Mouse (Mus musculus): ENCODE data around the gene Dnah8. TPM values are rescaled to one million over a fixed set of nuclear protein-coding genes. Genes with fewer than 3 reads are reported as not detected.

Dnah8 gene
- polyA plus RNA-seq, 1 experiment from 2014 or later = 0.67 TPM

- 20% methylated on average over 5 of the region's 5 CpGs for WGBS
- H3K9ac ChIP-seq (ENCODE audit: low read length) = no peak overlapping the region
- H3K36me3 ChIP-seq (ENCODE audit: control insufficient read depth, insufficient read depth, low read length) = no peaks in the 10 kb centered on the region; the same call in 1 of the 2 replicates
- no peaks in the 10 kb centered on the region for H3K4me1 ChIP-seq (ENCODE audit: control insufficient read depth, insufficient read depth, low read length)
- no peaks in the 10 kb centered on the region for H3K27me3 ChIP-seq (ENCODE audit: control insufficient read depth, insufficient read depth, low read length)
- no peak overlapping the region for H3K4me3 ChIP-seq (ENCODE audit: low read depth, low read length)
- H3K27ac ChIP-seq (replicated peaks; ENCODE audit: low read depth, low read length) = no peak overlapping the region
- peak; percentile 76 for DNase-seq (ENCODE audit: low spot score)
- ATAC-seq (ENCODE audit: insufficient number of reproducible peaks, low FRiP score, low TSS enrichment, low read depth) = no peak
- no peaks in the 10 kb centered on the region for H3K9me3 ChIP-seq (ENCODE audit: control insufficient read depth, low read length)
- no peak overlapping the region for H3K4me2 ChIP-seq (ENCODE audit: low read depth, severe bottlenecking)
Observed at GRCm38 (mm10) chr17:30681604-30682003, 57.5 kb downstream of the Dnah8 start.

- Histone ChIP-seq H3K4me3 (ENCODE audit: low read depth, low read length) (no peak overlapping the region), H3K27ac (replicated peaks; ENCODE audit: low read depth, low read length) (no peak overlapping the region), H3K27me3 (ENCODE audit: control insufficient read depth, insufficient read depth, low read length) (no peaks in the 10 kb centered on the region), H3K4me1 (ENCODE audit: control insufficient read depth, insufficient read depth, low read length) (no peaks in the 10 kb centered on the region), H3K9ac (ENCODE audit: low read length) (no peak overlapping the region), H3K4me2 (ENCODE audit: low read depth, severe bottlenecking) (no peak overlapping the region), H3K36me3 (ENCODE audit: control insufficient read depth, insufficient read depth, low read length) (no peaks in the 10 kb centered on the region), H3K9me3 (ENCODE audit: control insufficient read depth, low read length) (no peaks in the 10 kb centered on the region)
- ATAC-seq (ENCODE audit: insufficient number of reproducible peaks, low FRiP score, low TSS enrichment, low read depth) (no peak), DNase-seq (ENCODE audit: low spot score) (no peak)
- 89% methylated on average over 8 of the region's 8 CpGs for WGBS
Observed at GRCm38 (mm10) chr17:30690181-30690580, 66.0 kb downstream of the Dnah8 start.

- H3K27me3 ChIP-seq (ENCODE audit: control insufficient read depth, insufficient read depth, low read length) = no peaks in the 10 kb centered on the region
- WGBS = 62% methylated on average over 2 of the region's 2 CpGs
- H3K4me2 ChIP-seq (ENCODE audit: low read depth, severe bottlenecking) = no peak overlapping the region
- H3K4me3 ChIP-seq (ENCODE audit: low read depth, low read length) = no peak overlapping the region
- H3K9ac ChIP-seq (ENCODE audit: low read length) = no peak overlapping the region
- H3K9me3 ChIP-seq (ENCODE audit: control insufficient read depth, low read length) = no peaks in the 10 kb centered on the region
- no peaks in the 10 kb centered on the region for H3K4me1 ChIP-seq (ENCODE audit: control insufficient read depth, insufficient read depth, low read length)
- H3K36me3 ChIP-seq (ENCODE audit: control insufficient read depth, insufficient read depth, low read length) = no peaks in the 10 kb centered on the region
- no peak overlapping the region for H3K27ac ChIP-seq (replicated peaks; ENCODE audit: low read depth, low read length)
- DNase-seq (ENCODE audit: low spot score) = no peak
- no peak for ATAC-seq (ENCODE audit: insufficient number of reproducible peaks, low FRiP score, low TSS enrichment, low read depth)
Observed at GRCm38 (mm10) chr17:30691481-30691880, 67.3 kb downstream of the Dnah8 start.

- no peak overlapping the region for H3K4me3 ChIP-seq (ENCODE audit: low read depth, low read length)
- H3K4me1 ChIP-seq (ENCODE audit: control insufficient read depth, insufficient read depth, low read length) = no peaks in the 10 kb centered on the region
- H3K4me2 ChIP-seq (ENCODE audit: low read depth, severe bottlenecking) = no peak overlapping the region
- no peak overlapping the region for H3K27ac ChIP-seq (replicated peaks; ENCODE audit: low read depth, low read length)
- no peak for DNase-seq (ENCODE audit: low spot score)
- no peaks in the 10 kb centered on the region for H3K36me3 ChIP-seq (ENCODE audit: control insufficient read depth, insufficient read depth, low read length)
- H3K27me3 ChIP-seq (ENCODE audit: control insufficient read depth, insufficient read depth, low read length) = no peaks in the 10 kb centered on the region
- no peak overlapping the region for H3K9ac ChIP-seq (ENCODE audit: low read length)
- H3K9me3 ChIP-seq (ENCODE audit: control insufficient read depth, low read length) = no peaks in the 10 kb centered on the region
- ATAC-seq (ENCODE audit: insufficient number of reproducible peaks, low FRiP score, low TSS enrichment, low read depth) = no peak
- WGBS = 83% methylated on average over 9 of the region's 9 CpGs
Observed at GRCm38 (mm10) chr17:30694281-30694680, 70.1 kb downstream of the Dnah8 start.

DNA sequence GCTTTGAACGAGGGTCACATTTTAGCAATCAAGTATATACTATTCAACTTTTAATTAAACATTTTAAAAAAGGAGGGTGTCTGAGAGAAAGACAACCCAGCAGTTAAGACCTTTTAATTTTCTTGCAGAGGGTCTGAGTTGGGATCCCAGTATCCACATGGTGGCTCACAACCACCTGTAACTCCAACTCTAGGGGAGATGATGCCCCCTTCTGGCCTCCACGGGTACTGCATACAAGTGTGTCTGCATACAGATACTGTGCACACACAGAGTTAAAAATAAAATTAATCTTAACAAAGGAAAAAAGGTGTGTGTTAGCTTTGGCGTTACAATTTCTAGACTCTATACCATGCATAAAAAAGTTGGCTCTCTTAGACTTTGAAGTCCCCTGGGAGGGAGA is 90.6 kb downstream of the Dnah8 start:
- DNase-seq (ENCODE audit: low spot score) (no peak), ATAC-seq (ENCODE audit: insufficient number of reproducible peaks, low FRiP score, low TSS enrichment, low read depth) (no peak)
- Histone ChIP-seq H3K27me3 (ENCODE audit: control insufficient read depth, insufficient read depth, low read length) (no peaks in the 10 kb centered on the region), H3K9me3 (ENCODE audit: control insufficient read depth, low read length) (no peaks in the 10 kb centered on the region), H3K27ac (replicated peaks; ENCODE audit: low read depth, low read length) (no peak overlapping the region), H3K4me3 (ENCODE audit: low read depth, low read length) (no peak overlapping the region), H3K36me3 (ENCODE audit: control insufficient read depth, insufficient read depth, low read length) (no peaks in the 10 kb centered on the region), H3K9ac (ENCODE audit: low read length) (no peak overlapping the region), H3K4me1 (ENCODE audit: control insufficient read depth, insufficient read depth, low read length) (no peaks in the 10 kb centered on the region), H3K4me2 (ENCODE audit: low read depth, severe bottlenecking) (no peak overlapping the region)
- WGBS = 77% methylated on average over 3 of the region's 3 CpGs

DNA sequence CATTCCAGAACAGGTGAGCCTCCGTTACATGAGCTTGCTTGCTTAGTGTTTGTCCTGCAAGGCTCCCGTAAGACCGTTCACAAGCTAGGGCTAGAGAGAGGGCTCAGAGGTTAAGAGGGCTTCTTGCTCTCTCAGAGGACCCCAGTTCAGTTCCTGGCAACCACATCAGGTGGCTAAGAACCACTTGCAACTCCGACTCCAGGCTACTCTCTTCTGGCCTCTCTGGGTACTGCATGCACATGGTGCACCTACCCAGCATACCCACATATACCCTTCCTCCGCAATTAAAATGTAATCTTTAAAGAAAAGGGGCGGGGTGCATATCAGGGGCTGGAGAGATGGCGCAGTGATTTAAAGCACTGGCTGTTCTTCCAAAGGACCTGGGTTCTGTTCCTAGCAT is 94.0 kb downstream of the Dnah8 start:
- ATAC-seq (ENCODE audit: insufficient number of reproducible peaks, low FRiP score, low TSS enrichment, low read depth) = no peak
- WGBS = 96% methylated on average over 7 of the region's 7 CpGs

GRCm38 (mm10) chr17:30719031-30719430 is 94.9 kb downstream of the Dnah8 start:
- Histone ChIP-seq H3K9me3 (ENCODE audit: control insufficient read depth, low read length) (no peaks in the 10 kb centered on the region), H3K4me2 (ENCODE audit: low read depth, severe bottlenecking) (no peak overlapping the region), H3K36me3 (ENCODE audit: control insufficient read depth, insufficient read depth, low read length) (no peaks in the 10 kb centered on the region), H3K27me3 (ENCODE audit: control insufficient read depth, insufficient read depth, low read length) (no peaks in the 10 kb centered on the region), H3K4me1 (ENCODE audit: control insufficient read depth, insufficient read depth, low read length) (no peaks in the 10 kb centered on the region), H3K27ac (replicated peaks; ENCODE audit: low read depth, low read length) (no peak overlapping the region), H3K4me3 (ENCODE audit: low read depth, low read length) (no peak overlapping the region), H3K9ac (ENCODE audit: low read length) (no peak overlapping the region)
- DNase-seq (ENCODE audit: low spot score) = no peak
- no peak for ATAC-seq (ENCODE audit: insufficient number of reproducible peaks, low FRiP score, low TSS enrichment, low read depth)
- WGBS = 80% methylated on average over 5 of the region's 5 CpGs

More for the DNA sequence above, 94.0 kb downstream of the Dnah8 start:
- H3K27me3 ChIP-seq (ENCODE audit: control insufficient read depth, insufficient read depth, low read length) = no peaks in the 10 kb centered on the region
- H3K9ac ChIP-seq (ENCODE audit: low read length) = no peak overlapping the region
- H3K9me3 ChIP-seq (ENCODE audit: control insufficient read depth, low read length) = no peaks in the 10 kb centered on the region
- no peak overlapping the region for H3K27ac ChIP-seq (replicated peaks; ENCODE audit: low read depth, low read length)
- H3K36me3 ChIP-seq (ENCODE audit: control insufficient read depth, insufficient read depth, low read length) = no peaks in the 10 kb centered on the region
- DNase-seq (ENCODE audit: low spot score) = no peak
- no peak overlapping the region for H3K4me3 ChIP-seq (ENCODE audit: low read depth, low read length)
- no peaks in the 10 kb centered on the region for H3K4me1 ChIP-seq (ENCODE audit: control insufficient read depth, insufficient read depth, low read length)
- H3K4me2 ChIP-seq (ENCODE audit: low read depth, severe bottlenecking) = no peak overlapping the region

- H3K4me3 ChIP-seq (ENCODE audit: low read depth, low read length) = no peak overlapping the region
- no peak for ATAC-seq (ENCODE audit: insufficient number of reproducible peaks, low FRiP score, low TSS enrichment, low read depth)
- no peak overlapping the region for H3K4me2 ChIP-seq (ENCODE audit: low read depth, severe bottlenecking)
- no peaks in the 10 kb centered on the region for H3K36me3 ChIP-seq (ENCODE audit: control insufficient read depth, insufficient read depth, low read length)
- H3K27ac ChIP-seq (replicated peaks; ENCODE audit: low read depth, low read length) = no peak overlapping the region
- 58% methylated on average over 4 of the region's 4 CpGs for WGBS
- H3K9ac ChIP-seq (ENCODE audit: low read length) = no peak overlapping the region
- no peaks in the 10 kb centered on the region for H3K27me3 ChIP-seq (ENCODE audit: control insufficient read depth, insufficient read depth, low read length)
- H3K9me3 ChIP-seq (ENCODE audit: control insufficient read depth, low read length) = no peaks in the 10 kb centered on the region
- no peak for DNase-seq (ENCODE audit: low spot score)
- H3K4me1 ChIP-seq (ENCODE audit: control insufficient read depth, insufficient read depth, low read length) = no peaks in the 10 kb centered on the region
Observed at GRCm38 (mm10) chr17:30727788-30728187, 103.6 kb downstream of the Dnah8 start.

- DNase-seq (ENCODE audit: low spot score) (no peak), ATAC-seq (ENCODE audit: insufficient number of reproducible peaks, low FRiP score, low TSS enrichment, low read depth) (no peak)
- no peak overlapping the region for H3K4me3 ChIP-seq (ENCODE audit: low read depth, low read length)
- H3K27ac ChIP-seq (replicated peaks; ENCODE audit: low read depth, low read length) = no peak overlapping the region
- WGBS = 87% methylated on average over 3 of the region's 3 CpGs
- no peak overlapping the region for H3K9ac ChIP-seq (ENCODE audit: low read length)
- no peaks in the 10 kb centered on the region for H3K4me1 ChIP-seq (ENCODE audit: control insufficient read depth, insufficient read depth, low read length)
- H3K27me3 ChIP-seq (ENCODE audit: control insufficient read depth, insufficient read depth, low read length) = no peaks in the 10 kb centered on the region
- H3K36me3 ChIP-seq (ENCODE audit: control insufficient read depth, insufficient read depth, low read length) = no peaks in the 10 kb centered on the region
- no peak overlapping the region for H3K4me2 ChIP-seq (ENCODE audit: low read depth, severe bottlenecking)
- no peaks in the 10 kb centered on the region for H3K9me3 ChIP-seq (ENCODE audit: control insufficient read depth, low read length)
Observed at GRCm38 (mm10) chr17:30732736-30733135, 108.6 kb downstream of the Dnah8 start.

All from limb, embryonic 11.5 days (tissue).